Mouse (Mus musculus) forebrain, embryonic 11.5 days (tissue): ENCODE results near the gene Mybpc2. TPM values are rescaled to one million over a fixed set of nuclear protein-coding genes. Genes with fewer than 3 reads are reported as not detected.

Source experiments
- ATAC-seq: fragments of 200-750 bp; cut with Nextera tagmentation; replicated peaks from 2 replicates; pipeline ENCODE4 v1.8.0; 2017; ENCODE audit warnings: moderate TSS enrichment; ENCODE audit not compliant: low FRiP score
- DNase-seq: peaks from one replicate; pipeline ENCODE4 v3.0.0-alpha.2; 2017; ENCODE audit warnings: low spot score
- H3K27ac ChIP-seq: fragments of 300-500 bp; sonication (generic); 2 replicates; pipeline ENCODE4 v1.5.1; 2014; ENCODE audit warnings: low read depth, low read length
- H3K27me3 ChIP-seq: fragments of 300-500 bp; sonication (generic); 2 replicates; pipeline ENCODE4 v1.6.1; 2014; ENCODE audit warnings: mild to moderate bottlenecking, low read length, mixed read lengths; ENCODE audit not compliant: control insufficient read depth, insufficient read depth
- H3K36me3 ChIP-seq: fragments of 300-500 bp; sonication (generic); 2 replicates; pipeline ENCODE4 v1.6.1; 2014; ENCODE audit warnings: mild to moderate bottlenecking, low read length, moderate library complexity, mixed read lengths; ENCODE audit not compliant: control insufficient read depth, insufficient read depth
- H3K4me1 ChIP-seq: fragments of 300-500 bp; sonication (generic); replicated peaks from 2 replicates; pipeline ENCODE4 v1.6.1; 2014; ENCODE audit warnings: low read length, mixed read lengths; ENCODE audit not compliant: control insufficient read depth, insufficient read depth
- H3K4me2 ChIP-seq: fragments of 300-500 bp; sonication (generic); 2 replicates; pipeline ENCODE4 v1.6.1; 2014; ENCODE audit warnings: low read depth, mild to moderate bottlenecking, low read length, moderate library complexity, mixed read lengths; ENCODE audit not compliant: severe bottlenecking
- H3K4me3 ChIP-seq: fragments of 300-500 bp; sonication (generic); 2 replicates; pipeline ENCODE4 v1.5.1; 2014; ENCODE audit warnings: low read depth, low read length
- H3K9ac ChIP-seq: fragments of 300-500 bp; sonication (generic); 2 replicates; pipeline ENCODE4 v1.6.1; 2014; ENCODE audit warnings: low read length
- H3K9me3 ChIP-seq: fragments of 300-500 bp; sonication (generic); 2 replicates; pipeline ENCODE4 v1.6.1; 2016; ENCODE audit warnings: low read length, mixed read lengths; ENCODE audit not compliant: control insufficient read depth
- WGBS: fragments of 180-500 bp; shearing (Covaris S2); extraction: QIAGEN DNeasy Blood & Tissue Kit; methylation state at CpG from one replicate; pipeline ENCODE4 v1.1.7; 2014; 5-methylcytosine and 5-hydroxymethylcytosine counted together
- polyA plus RNA-seq: library from polyadenylated mRNA; unstranded; fragments of >200 nt; fragmentation: Nextera tagmentation; extraction: Ambion mirVana; gene quantifications from 2 replicates; pipeline ENCODE4 v1.2.1, GENCODE M21; 2014

Mybpc2 gene
- polyA plus RNA-seq, 1 experiment from 2014 or later, result not detected

DNA sequence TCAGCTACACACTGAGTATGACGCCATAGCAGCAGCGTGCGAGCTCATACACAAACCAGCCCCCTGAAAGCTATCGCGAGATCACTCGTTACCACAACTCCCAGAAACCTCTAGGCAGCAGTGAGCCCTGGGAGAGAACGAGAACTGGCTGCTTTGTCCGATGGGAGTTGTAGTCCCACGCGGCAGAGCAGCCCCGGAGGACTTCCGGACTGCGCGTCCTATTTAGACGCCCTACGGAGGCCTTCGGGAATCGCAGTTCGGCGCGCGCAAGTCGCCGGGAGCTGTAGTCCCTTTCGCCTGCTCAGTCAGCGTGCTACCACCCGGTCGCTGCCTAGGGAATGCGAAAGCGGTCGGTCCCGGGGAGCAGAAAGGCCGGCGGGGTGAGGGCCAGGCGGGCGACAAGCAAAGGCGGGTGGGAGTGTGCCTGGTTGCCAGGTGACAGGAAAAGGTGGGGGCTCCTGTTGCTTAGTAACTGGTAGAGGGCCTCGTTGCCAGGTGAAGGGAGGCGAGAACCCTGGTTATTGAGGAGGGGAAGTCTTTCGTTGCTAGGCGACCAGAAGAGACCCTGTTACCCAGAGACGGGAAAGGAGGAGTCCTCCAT, 56.5 kb downstream of the Mybpc2 start, which contains the start of gene Josd2:
Josd2 (plus strand) TSS at position 170 of the 601 bp plus-strand sequence.
- Histone ChIP-seq H3K4me1 (peaks cover 18% of the 10 kb centered on the region), H3K9ac (peak within 1 kb of the TSS; percentile 72), H3K36me3 (no peaks in the 10 kb centered on the region), H3K27ac (peak within 1 kb of the TSS; percentile 87), H3K27me3 (no peaks in the 10 kb centered on the region), H3K4me2 (peak within 1 kb of the TSS; percentile 67), H3K9me3 (no peaks in the 10 kb centered on the region), H3K4me3 (peak within 1 kb of the TSS; percentile 55)
- ATAC-seq (peak; percentile 94), DNase-seq (peak; percentile 96)
- WGBS, result 1% methylated on average over 42 of the region's 42 CpGs

DNA sequence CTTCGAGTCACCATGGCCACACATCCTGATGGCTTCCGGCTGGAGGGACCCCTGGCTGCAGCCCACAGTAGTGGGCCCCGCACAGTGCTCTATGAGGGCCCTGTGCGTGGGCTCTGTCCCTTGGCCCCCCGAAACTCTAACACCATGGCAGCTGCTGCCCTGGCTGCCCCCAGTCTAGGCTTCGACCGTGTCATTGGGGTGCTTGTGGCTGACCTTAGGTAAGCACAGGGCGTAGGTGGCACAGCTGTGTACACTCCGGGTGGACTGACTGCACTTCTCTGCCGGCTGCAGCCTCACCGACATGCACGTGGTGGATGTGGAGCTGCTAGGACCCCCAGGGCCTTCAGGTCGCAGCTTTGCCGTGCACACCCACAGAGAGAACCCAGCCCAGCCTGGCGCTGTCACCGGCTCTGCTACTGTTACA, 57.6 kb downstream of the Mybpc2 start:
- Histone ChIP-seq H3K27me3 (peaks cover 5% of the 10 kb centered on the region), H3K36me3 (no peaks in the 10 kb centered on the region; the same call in 1 of the 2 replicates), H3K9me3 (no peaks in the 10 kb centered on the region), H3K27ac (no peak overlapping the region), H3K4me1 (peaks cover 21% of the 10 kb centered on the region), H3K4me2 (no peak overlapping the region), H3K9ac (no peak overlapping the region), H3K4me3 (peak overlapping the region; percentile 55)
- DNase-seq (peak; percentile 59), ATAC-seq (no peak)
- WGBS, result 87% methylated on average over 16 of the region's 16 CpGs

DNA sequence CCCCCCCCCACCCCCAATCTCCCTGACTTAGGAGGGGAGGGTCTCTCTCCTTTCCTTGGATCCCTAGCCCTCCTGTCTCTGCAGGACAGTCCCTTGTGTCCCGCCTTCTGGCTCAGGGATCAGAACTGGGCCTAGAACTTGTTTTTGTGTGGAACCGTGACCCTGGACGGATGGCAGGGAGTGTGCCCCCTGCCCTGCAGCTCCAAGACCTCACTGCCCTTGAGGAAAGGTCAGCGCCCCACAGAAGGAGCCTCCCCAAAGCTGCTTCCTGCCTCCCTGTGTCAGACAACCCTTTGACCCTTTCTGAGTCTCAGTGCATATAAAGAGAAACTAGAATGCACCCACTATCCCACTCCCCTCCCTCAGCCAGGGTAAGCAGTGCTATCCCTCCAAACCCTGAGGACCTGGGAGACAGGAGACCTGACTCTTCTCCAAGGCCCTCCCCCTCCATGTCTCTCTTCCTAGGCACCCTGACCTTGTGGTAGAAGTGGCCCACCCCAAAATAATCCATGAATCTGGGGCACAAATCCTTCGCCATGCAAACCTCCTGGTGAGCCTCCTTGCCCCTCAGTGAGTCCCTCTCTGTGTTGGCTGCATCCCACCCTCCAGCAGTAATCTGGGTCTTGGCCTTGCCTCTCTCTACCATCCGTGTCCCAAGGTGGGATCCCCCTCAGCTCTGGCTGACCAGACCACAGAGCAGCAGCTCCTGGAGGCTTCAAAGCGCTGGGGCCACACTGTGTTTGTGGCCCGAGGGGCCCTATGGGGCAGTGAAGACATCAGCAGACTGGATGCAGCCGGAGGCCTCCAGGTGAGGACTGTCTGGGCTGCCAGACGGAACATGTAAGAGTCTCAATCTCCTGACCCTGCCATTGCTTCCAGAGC, 58.2 kb downstream of the Mybpc2 start:
- H3K27ac ChIP-seq, result no peak overlapping the region
- 78% methylated on average over 10 of the region's 10 CpGs for WGBS
- no peak overlapping the region for H3K4me2 ChIP-seq
- H3K27me3 ChIP-seq, result peaks cover 8% of the 10 kb centered on the region
- peak; percentile 53 for DNase-seq
- H3K4me3 ChIP-seq, result no peak overlapping the region
- no peak for ATAC-seq
- no peak overlapping the region for H3K9ac ChIP-seq
- H3K4me1 ChIP-seq, result peaks cover 21% of the 10 kb centered on the region
- H3K9me3 ChIP-seq, result no peaks in the 10 kb centered on the region
- peaks cover 6% of the 10 kb centered on the region for H3K36me3 ChIP-seq

DNA sequence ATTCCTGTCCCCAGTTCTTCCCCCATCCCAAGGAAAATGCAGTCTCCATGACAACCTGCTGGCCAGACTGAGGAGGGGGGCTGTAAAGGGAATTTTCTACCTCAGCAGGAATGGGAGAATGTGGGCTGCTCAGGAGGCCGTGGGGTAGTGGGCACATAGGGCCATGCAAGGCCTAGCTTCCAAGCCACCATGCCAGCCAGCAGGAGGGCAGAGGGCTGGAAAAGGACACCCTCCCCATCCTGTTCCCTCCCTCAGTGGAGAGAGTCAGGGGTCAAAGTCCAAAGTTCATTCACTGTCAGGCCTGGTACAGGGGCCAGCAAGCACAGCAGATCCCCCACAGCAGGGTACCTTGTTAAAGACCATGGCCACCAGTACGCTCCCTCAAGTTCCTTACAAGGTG, 59.3 kb downstream of the Mybpc2 start, which contains the start of gene Aspdh:
Aspdh (plus strand) TSS at position 281 of the 400 bp plus-strand sequence.
- H3K27ac ChIP-seq, result 0 out of 2 replicates have a peak within 1 kb of the TSS, but pooled peaks have one; percentile 10
- peaks cover 10% of the 10 kb centered on the region for H3K27me3 ChIP-seq
- 55% methylated on average over 2 of the region's 2 CpGs for WGBS
- H3K4me2 ChIP-seq, result no peak within 1 kb of the TSS
- DNase-seq (peak; percentile 50), ATAC-seq (no peak)
- no peak within 1 kb of the TSS for H3K4me3 ChIP-seq
- H3K36me3 ChIP-seq, result peaks cover 8% of the 10 kb centered on the region
- no peaks in the 10 kb centered on the region for H3K9me3 ChIP-seq
- H3K9ac ChIP-seq, result no peak within 1 kb of the TSS; the same call in 1 of the 2 replicates
- H3K4me1 ChIP-seq, result peaks cover 21% of the 10 kb centered on the region

DNA sequence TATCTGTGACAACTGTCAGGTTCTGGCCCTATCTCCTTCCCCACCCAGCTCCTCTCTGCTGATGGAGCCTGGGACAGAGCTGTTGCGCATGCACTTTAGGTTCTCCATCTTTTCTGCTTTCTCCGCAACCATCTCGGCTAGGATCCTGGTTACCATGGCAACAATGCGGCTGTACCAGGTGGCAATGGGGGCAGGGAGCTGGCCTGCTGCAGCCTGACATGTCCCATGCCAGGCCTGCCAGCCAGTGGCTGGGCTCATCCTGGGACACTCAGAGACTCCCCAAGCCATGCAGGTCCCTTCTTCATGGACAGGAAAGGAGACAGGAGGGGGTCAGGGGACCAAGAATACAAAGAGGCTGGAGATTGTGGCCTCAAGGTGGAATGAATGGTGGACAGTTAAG, 59.9 kb downstream of the Mybpc2 start:
- 30% methylated on average over 4 of the region's 4 CpGs for WGBS
- Histone ChIP-seq H3K4me3 (no peak overlapping the region), H3K27ac (0 out of 2 replicates have a peak overlapping the region, but pooled peaks have one; percentile 10), H3K9me3 (no peaks in the 10 kb centered on the region), H3K4me2 (no peak overlapping the region), H3K4me1 (peaks cover 21% of the 10 kb centered on the region), H3K27me3 (peaks cover 10% of the 10 kb centered on the region), H3K9ac (no peak overlapping the region), H3K36me3 (peaks cover 8% of the 10 kb centered on the region)
- ATAC-seq (no peak), DNase-seq (peak; percentile 65)

DNA sequence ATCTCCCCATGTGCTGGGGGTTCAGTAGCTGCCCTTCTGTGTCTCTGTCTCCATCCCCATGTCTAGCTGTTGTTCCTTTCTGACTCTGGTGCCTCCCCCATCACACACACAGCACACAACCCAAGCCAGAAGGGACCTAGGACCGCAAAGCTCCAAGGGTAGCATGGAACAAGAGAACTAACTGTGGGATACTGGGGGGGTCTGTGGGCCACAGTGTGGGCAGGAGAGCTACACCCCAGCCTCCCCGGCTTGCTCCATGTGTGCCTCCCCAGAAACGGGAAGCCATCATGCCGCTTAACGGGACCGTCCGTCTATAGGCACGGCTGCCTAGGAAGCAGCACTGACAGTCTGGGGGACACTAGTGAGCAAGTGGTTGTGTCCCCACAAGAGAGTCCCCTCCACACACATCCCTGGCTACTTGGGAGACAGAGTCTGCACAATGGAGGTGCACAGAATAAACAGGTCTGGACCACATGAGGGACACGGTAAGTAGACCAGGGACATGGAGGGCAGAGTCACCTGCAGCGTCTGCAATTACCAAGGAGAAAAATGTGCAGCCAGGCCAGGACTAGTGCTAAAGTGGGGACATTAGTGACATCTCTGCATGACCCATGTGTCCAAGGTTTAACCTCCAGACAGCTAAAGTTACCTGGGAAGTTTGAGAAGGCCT, 60.8 kb downstream of the Mybpc2 start:
- Histone ChIP-seq H3K27me3 (peaks cover 10% of the 10 kb centered on the region), H3K4me2 (no peak overlapping the region), H3K4me3 (no peak overlapping the region), H3K9me3 (no peaks in the 10 kb centered on the region), H3K36me3 (peaks cover 8% of the 10 kb centered on the region), H3K4me1 (peaks cover 19% of the 10 kb centered on the region), H3K9ac (no peak overlapping the region), H3K27ac (no peak overlapping the region)
- ATAC-seq, result no peak
- WGBS, result 89% methylated on average over 10 of the region's 10 CpGs
- peak; percentile 48 for DNase-seq

DNA sequence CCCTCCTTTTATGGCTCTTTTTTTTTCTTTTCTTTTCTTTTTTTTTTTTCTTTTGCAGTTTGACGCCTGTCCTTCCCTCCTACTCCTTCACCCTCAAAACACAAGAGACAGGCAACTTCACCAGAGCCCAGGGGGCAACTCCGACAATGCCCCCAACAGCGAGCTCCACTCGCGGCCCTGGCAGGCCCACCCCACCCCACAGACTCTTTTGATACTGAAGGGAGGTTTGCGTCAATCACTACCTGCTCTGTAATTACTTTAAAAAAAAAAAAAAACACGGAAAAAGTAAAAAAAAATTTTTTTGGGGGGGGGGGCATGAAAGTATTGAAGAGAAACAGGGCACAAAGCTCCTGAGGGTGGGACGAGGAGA, 61.4 kb downstream of the Mybpc2 start:
- no peak for ATAC-seq
- WGBS, result 45% methylated on average over 8 of the region's 8 CpGs
- Histone ChIP-seq H3K4me2 (no peak overlapping the region), H3K9ac (no peak overlapping the region), H3K27me3 (peaks cover 10% of the 10 kb centered on the region), H3K4me1 (peaks cover 16% of the 10 kb centered on the region), H3K27ac (no peak overlapping the region), H3K4me3 (no peak overlapping the region), H3K9me3 (no peaks in the 10 kb centered on the region; the same call in 1 of the 2 replicates), H3K36me3 (peaks cover 10% of the 10 kb centered on the region)
- DNase-seq, result no peak
